Mouse (Mus musculus): ENCODE data around the gene Arhgef12.
"Not testable (repeated sequence)": the region's sequence is repeated elsewhere in the genome, so short reads cannot be mapped to it uniquely, and the experiment has no call there.

Gene Arhgef12

GRCm38 (mm10) chr9:43003017-43003416 is 104.0 kb downstream of the Arhgef12 start:
- DNase-seq (ENCODE audit: low spot score in 2 of 2), result no peak

GRCm38 (mm10) chr9:43000595-43001250 is 106.3 kb downstream of the Arhgef12 start:
- no peak for DNase-seq (ENCODE audit: low spot score in 2 of 2)

GRCm38 (mm10) chr9:43000070-43000469 is 107.0 kb downstream of the Arhgef12 start:
- DNase-seq (ENCODE audit: low spot score in 2 of 2), result peak in 1 of 2 experiments; percentile 37

- no peak for DNase-seq (ENCODE audit: low spot score in 2 of 2)
Observed at GRCm38 (mm10) chr9:42997526-42997925, 109.5 kb downstream of the Arhgef12 start.

- DNase-seq (ENCODE audit: low spot score in 2 of 2), result no peak
Observed at GRCm38 (mm10) chr9:42995298-42995697, 111.7 kb downstream of the Arhgef12 start.

- no peak for DNase-seq (ENCODE audit: low spot score in 2 of 2)
Observed at GRCm38 (mm10) chr9:42994708-42995107, 112.3 kb downstream of the Arhgef12 start.

- no peak for DNase-seq (ENCODE audit: low spot score in 2 of 2)
Observed at GRCm38 (mm10) chr9:42993659-42994058, 113.4 kb downstream of the Arhgef12 start.

GRCm38 (mm10) chr9:42987988-42988387 is 119.1 kb downstream of the Arhgef12 start:
- DNase-seq (ENCODE audit: low spot score in 2 of 2), result no peak

DNA sequence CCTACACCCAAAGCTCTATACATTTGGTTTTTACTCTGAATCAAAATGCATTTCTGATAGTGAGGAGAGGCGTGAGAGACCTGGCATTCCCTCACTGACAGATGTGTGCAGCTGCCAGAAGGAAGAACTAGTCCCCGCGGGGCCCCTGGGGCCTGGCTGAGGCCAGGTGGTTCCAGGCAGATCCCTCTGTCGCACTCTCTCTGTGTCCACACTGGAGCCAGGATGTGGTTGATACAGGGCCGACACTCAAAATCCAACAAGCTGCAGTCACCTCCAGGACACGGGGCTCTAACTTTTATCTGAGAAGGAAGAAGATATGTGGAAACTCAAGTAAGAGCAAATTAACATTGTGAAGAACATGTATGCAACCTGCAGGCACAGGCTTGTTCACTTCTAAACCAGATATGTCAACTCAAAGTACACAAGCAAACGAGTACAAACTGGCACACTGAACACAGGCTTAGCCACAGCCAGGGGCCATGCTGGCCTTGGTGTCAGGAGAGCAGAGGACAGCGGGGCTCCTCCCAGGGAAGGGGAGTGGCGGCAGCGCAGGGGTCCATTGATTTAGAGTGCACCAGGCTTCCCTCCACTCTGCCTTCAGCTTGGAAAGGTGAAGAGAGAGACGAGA is 138.0 kb downstream of the Arhgef12 start:
- DNase-seq (ENCODE audit: low spot score in 2 of 2), result no peak

GRCm38 (mm10) chr9:42967731-42968130 is 139.3 kb downstream of the Arhgef12 start:
- DNase-seq (ENCODE audit: low spot score in 2 of 2), result no peak

DNA sequence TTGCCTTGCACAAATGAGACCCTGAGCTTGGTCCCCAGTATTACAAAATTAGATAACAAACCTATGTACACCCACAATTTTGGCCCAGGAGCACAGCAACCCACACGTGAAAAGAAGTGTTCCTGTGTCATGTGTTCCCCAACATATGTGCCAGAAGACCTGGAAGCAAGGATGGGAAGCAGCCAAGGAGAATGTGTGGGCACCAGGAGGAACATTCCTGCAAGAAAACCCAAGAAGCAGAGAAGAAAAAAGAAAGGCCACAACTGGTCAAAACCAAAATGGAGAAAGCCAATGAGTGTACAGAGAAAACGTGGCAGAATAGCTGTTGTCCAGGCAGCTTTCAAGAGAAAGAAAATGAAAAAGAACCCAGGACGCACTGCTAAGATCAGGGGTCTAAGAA is 142.2 kb downstream of the Arhgef12 start:
- DNase-seq (ENCODE audit: low spot score in 2 of 2), result not testable (repeated sequence)

GRCm38 (mm10) chr9:42964366-42964765 is 142.7 kb downstream of the Arhgef12 start:
- DNase-seq (ENCODE audit: low spot score in 2 of 2), result peak; percentile 39 to 79

DNA sequence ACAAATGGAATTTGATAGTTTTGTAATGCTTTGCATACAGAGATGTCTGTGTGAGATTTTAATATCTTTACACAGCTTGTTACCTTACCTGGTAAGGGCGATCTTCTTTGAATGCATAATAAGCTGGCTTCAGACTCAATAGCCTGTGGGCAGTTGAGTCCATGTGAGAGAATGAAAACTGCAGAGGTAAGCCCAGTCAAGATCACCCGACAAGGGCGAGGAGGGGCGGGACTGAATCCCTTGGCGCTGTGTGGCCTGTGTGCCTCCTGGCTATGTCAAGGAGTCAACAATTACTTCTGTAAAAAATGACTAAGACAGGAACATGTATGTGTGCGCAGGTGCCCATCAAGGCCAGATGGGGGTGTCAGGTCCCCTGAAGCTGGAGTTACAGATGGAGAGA is 144.5 kb downstream of the Arhgef12 start:
- DNase-seq (ENCODE audit: low spot score in 2 of 2), result no peak

DNA sequence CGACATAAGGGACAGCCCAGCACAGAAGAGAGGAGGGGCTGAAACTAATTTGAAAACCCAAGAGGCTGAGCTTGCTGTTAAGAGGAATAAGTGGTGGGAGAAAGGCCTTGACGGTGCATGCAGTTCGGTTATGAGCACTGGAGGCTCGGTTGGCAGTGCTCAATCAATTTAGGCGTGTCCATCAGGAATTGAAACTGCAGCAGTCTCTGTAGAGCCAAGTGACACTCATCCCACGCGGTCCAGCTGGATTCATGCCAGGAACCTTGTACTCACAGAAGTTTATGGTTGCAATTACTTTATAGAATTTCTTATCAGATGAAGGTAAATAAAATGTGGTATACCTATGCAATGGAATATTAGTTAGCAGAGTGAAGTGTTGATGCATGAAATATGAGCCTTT is 148.6 kb downstream of the Arhgef12 start:
- no peak for DNase-seq (ENCODE audit: low spot score in 2 of 2)

DNA sequence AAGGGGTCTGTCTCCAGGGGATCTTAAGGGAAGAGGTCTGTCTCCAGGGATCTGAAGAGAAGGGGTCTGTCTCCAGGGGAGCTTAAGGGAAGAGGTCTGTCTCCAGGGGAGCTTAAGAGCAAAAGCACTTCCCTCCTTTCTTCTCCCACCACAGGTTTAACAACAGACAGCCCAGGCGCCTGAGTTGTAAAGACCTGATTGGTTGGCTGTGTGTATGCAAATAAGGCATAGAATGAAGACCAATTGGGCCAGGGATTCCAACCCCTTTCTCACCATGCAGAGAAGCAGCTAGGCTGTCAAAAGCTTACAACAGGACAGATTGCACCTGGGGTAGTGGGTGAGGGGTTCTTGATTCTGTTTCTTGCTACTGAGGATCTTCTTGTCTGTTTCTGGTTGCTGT is 158.7 kb downstream of the Arhgef12 start:
- no peak for DNase-seq (ENCODE audit: low spot score in 2 of 2)

- DNase-seq (ENCODE audit: low spot score in 2 of 2), result no peak
Observed at GRCm38 (mm10) chr9:42945174-42945573, 161.9 kb downstream of the Arhgef12 start.

- peak; percentile 91 to 95 for DNase-seq (ENCODE audit: low spot score in 2 of 2)
Observed at GRCm38 (mm10) chr9:42944536-42945006, 162.5 kb downstream of the Arhgef12 start.

DNA sequence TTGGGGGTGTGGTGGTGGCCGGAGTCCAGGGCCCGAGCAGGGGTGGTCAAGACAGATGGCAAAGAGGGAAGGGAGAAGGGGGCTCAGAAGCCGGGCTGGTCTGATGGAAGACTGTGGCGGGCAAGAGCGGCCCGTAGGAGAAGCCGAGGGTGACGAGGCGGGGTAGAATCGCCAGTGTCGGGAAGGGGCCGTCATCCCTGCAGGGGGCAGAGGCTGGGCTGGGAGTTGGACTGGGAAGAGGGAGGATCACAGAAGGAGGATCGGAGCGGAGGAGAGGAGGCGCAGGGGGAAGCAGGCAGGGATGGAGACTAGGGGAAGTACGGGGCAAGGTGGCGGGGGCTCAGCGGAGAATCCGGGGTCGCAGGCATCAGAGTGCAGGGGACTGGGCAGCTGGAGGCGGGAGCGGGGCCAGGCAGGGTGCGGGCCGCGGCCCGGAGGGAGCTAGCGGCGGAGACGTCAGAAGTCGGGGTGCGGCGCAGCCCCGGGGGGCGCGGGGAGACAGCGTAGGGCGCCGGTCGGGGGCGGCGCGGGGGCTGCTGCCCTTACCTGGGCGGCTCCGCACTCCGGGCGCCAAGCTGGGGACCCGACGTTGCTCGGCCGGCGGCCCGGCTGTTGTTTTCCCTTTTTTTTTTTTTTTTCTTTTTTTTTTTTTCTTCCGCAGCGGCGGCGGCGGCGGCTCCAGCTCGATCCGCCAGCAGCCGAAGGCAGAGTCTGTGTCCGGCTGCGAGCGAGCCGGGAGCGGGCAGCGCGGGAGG is 163.1 kb downstream of the Arhgef12 start, which contains the start of gene Grik4:
Gene Grik4 (minus strand): TSS at position 713 of the 755 bp plus-strand sequence.
- DNase-seq (ENCODE audit: low spot score in 2 of 2), result peak; percentile 42 to 67

- DNase-seq (ENCODE audit: low spot score in 2 of 2), result peak in 1 of 2 experiments; percentile 56
Observed at GRCm38 (mm10) chr9:42943057-42943529, 163.9 kb downstream of the Arhgef12 start.

DNA sequence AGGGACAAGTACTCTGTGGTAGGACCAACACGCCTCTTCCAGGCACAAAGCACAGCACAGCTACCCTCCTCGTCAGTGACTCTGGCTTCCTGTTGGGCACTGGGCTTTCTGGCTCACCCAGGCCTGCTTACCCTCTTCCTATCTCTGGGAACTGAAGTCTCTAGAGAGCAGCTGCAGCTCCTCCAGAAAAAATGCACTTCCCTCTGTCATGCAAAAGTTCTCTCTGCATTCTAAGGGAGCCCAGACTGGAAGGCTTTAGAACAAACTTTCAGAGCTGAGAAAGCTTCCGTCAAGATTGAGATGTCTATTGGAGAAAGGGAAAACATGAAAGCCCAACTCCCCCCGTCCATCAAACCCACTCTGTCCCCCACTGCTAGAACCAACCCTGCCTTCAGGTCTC is 164.9 kb downstream of the Arhgef12 start:
- no peak for DNase-seq (ENCODE audit: low spot score in 2 of 2)

DNA sequence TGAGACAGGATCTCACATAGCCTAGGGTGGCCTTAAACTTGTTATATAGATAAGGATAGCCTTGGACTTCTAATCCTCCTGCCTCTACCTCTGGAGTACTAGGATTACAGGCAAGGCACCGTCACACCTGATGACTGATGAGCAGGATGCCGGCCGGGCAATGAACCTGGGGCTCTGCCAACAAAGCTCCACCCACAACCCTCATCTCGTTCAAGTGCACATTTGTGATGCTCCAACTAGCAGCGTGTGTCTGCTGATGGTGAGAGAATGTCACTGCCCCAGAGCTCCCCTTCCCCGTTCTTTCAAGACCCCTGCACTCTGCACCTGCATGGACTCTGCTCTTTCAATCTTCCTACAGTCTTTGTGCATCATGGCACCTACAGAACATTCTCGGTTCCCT is 174.9 kb downstream of the Arhgef12 start:
- DNase-seq (ENCODE audit: low spot score in 2 of 2), result no peak

DNA sequence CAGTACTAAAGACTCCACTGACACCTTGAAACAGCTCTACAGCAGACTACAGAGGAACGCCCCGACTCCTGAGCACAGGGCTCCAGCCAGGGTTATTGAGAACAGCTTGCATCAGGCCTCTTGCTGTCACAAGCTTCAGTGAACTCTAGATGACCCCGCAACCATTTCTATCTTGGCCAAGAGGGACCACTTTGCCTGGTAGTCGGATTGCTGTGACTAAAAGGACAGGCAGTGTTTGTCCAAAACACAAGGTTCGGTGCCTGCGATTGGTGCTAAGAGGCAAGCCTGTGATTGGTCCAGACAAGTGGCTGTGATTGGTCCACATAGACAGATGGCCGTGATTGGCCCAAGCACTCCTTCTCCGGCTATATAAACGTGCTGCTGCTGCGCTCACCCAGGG is 179.5 kb downstream of the Arhgef12 start:
- DNase-seq (ENCODE audit: low spot score in 2 of 2), result no peak
